Mouse (Mus musculus): ENCODE measurements around the gene Lrrc2.

Gene Lrrc2

DNA sequence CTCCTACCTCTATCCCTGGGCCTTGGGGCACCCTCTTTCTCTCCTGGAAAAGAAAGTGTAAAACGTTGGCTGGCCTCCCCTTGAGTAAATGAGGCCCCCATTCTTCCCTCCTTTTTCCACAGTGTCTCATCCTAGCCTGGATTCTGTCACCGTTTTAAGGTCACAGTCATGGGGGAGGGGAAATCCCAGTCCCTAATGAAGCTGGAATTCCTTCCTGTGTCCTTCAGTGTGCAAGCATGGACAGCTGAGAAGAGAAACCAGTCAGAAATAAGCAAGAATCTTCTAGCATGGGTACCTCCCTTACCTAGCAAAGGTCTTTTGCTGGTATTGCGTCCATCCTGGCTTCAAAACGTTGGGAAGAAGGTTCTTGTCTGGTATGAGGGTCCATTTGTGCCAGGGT, 37.8 kb downstream of the Lrrc2 start:
- DNase-seq: no peak

DNA sequence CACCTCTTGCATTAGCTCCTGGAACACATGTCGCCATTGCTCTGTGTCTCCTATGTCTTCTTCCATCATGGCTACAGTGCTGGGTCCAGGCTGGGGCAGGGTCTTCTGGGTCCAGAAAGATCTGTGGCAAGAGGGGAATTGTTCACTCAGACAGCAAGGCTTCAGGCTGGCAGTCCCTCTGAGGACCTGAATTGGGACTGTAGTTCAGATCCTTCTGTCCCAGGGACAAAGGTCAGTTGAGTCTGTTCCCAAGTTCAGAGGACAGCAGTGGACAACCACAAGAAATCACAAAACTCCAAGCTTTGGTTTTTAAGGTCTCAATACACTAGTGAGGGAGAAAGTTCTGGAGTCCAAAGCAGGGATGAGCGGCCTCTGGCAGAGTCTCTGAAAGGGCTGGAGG, 38.2 kb downstream of the Lrrc2 start:
- DNase-seq: no peak

DNA sequence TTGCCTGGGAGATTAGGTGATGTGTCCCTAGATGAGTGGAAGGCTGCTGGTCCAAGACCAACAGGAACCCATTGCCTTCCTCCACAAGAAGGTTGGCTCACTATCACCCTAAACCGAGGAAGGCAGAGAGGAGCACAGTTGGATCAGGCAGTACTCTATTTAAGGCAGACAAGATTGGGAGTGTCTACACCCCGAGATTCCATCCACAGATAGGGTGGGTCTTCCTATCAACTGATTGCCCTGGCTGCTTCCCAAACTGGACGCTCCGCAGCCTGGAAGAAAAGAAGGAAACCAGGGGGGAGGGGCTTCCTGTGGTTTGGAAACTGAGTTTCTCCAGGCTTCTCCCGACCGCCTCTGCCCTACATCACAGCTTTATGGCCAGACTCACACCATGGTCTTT, 38.9 kb downstream of the Lrrc2 start, which contains the start of gene Rtp3:
Gene Rtp3 (minus strand): TSS at position 380 of the 400 bp plus-strand sequence.
- no peak for DNase-seq

DNA sequence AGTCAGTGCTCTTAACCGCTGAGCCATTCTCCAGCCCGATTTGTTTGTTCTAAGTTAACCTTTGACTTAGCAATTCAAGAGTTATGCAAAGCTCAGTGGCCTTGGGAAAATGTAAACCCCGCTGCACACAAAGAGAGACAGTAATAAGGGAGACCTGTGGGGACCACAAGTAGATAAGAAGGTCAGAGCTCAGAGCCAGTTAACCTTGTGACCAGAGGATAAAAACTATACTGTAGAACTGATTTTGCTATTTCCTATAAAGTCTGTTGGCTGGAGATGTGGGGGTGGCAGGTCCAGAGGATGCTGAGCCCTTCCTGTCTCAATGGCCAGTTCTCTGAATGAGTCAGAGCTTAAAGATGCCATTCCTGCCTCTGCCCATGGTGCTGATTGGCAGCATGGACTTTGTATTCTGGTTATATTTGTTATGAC, 42.0 kb downstream of the Lrrc2 start:
- DNase-seq: no peak

DNA sequence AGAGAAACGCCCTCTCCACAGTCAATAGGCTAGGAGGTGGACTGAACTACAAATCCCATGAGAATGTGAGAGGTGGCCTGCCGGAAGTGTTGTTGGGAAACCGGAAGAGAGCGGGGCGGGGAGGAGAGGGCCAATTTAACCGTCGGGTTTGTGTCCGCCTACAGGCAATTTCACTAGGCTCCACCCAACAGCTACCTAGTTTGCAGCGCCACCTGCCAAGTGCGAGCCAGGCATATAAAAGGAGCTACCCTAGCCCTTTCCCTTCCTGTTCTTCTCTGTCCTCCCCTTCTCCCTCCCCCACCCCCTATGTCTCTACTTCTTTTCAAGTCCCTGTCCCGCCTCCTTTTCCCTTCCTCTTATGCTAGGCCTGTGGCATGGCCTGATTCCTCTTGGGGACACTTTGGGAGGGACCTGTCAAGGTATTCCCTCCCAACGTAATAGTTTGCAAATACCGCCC, 43.4 kb downstream of the Lrrc2 start:
- peak; percentile 90 for DNase-seq

DNA sequence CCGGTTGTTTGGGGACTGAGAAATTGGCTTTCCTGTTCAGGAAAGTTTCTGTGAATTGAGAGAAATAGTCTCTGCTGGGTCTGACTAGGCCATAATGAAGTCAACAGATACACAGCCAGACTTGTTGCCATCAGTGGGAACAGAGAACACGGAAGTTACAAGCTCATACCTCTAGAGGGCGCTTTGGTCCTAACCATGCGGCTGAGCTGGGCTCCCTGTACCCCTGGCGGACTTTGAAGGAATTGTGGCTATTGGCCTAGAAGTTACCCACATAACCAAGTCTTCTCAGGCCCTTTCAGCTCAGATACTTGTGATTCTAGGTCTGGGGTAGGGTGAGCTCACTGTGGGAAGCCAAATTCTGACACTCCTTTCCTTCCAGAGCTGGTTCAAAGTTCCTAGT, 45.9 kb downstream of the Lrrc2 start:
- DNase-seq: peak; percentile 85

DNA sequence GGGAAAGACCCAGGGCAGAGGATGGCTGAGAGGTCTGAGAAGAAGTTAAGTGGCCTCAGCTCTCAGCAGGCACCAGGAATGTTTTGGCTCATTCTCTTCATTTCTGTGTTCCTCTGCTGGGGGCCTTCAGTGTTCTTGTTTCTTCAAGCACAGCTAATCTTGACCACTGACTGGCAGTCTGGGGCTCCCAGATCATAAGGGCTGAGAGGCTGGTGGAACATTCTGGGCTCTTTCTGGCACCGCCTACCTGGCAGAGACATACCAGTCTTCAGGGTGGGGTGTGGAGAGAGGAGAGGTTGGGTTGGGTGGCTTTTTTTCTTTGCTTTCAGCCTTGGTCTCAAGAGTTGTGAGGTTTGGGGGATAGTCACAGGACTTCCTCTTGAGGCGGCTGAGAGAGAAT, 47.7 kb downstream of the Lrrc2 start:
- DNase-seq: no peak

DNA sequence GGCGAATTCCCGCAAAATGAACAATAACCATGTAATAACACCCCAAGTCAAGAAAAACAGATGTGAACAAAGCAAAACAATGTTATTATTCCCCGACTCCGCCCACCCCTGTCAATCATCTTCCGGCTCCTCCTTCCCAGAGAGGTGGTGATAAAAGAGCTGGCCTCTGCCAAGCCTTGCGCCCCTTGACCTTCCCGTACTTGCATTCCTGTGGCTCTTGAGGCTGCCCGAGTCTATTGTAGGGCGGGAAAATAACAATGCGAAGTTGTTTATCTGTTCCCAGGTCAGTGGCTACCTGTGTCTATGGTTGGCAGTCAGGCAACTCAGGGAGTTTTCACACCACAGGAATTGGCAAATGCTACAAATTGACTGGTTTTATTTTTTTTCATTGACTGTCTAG, 48.5 kb downstream of the Lrrc2 start:
- DNase-seq: no peak

DNA sequence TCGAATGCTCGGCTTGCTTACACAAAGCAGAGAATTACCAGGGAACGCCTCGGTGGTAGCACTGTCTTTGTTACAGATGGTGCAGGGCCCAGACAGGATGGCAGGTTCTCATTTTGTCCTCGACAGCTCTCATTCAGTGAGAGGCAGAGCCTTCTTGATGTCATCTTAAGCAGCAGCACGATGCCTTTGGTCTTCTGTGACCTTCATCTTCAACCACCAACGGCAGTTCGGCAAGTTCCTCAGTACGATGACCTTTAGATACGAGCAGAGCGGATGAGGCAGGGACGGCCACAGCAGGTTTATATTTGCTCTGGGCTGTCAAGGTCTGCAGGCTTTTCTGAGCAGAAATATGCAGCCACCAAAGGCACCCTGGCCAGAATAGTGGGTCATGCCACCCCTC, 50.3 kb downstream of the Lrrc2 start:
- DNase-seq: no peak

DNA sequence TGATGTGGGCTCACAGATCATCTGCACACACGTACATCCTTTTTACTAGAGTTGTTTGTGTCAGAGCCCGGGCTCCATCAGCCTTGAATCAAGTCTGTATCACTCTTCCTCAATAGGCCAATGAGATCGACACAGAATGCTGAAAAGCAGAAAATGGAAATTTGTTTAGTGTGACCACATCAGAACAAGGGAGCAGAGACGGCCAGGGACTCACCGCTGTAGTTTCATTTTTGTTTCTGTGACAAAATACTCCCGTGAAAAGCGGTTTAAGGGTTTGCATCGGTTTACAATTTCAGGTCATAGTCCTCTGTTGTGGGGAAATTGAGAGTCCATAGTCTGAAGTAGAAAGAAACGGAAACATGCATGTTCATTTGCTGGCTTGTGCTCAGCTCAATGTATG, 51.9 kb downstream of the Lrrc2 start:
- DNase-seq: no peak

DNA sequence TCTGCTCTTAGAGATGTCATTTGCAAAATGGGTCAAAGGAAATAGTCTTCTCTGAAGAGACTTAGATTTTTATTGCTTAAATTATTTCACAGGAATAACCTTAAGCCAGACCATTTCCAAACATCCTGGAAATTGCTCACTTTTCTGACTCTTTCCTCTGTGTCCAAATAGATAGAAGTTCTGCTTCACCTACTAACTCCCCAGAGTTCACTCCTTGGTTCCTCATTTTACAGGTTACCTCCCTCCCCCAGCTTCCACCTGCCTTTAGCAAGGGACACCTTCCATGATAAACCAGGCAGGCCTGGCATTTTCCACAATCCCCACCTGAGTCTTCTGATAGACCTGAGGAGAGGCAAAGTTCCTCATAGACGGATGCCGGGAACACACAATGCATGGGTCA, 55.2 kb downstream of the Lrrc2 start:
- no peak for DNase-seq

DNA sequence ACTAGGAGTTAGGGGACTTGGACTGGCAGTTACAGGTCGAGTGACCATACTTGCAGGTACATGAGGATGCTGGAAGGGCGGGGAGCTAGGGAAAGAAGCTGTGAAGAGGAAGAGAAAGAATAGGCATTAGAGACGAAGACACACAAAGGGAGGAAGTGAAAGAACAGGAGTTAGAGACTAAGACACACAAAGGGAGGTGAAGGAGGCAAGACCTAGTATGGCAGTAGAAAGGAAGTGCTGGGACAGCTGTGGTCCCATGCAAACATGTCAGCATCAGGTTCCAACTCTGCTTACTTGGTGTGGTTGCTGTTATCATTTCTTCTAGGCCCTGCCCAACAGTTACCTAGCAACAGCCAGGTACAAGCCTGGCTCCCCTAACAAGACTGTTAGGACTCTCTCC, 58.4 kb downstream of the Lrrc2 start:
- DNase-seq: no peak

DNA sequence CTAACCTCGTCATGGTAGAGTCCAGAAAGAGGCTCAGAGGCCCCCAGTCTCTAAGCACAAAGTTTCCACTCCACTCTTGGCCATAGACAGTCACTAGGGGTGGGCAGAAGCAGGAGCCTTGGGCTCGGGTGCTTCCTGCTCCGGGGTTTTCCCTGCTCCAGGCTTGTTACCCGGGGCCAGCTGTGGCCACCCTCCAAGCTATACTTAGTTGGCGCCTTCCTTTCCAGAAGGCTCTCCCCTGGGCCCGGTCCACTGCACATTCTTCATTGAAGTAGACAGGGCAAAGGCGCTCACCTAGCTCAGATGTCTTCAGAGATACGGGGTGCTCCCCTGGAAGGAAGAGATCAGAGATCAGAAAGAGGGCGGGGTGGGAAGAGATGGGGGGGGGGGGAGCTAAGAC, 60.2 kb downstream of the Lrrc2 start:
- DNase-seq: no peak

DNA sequence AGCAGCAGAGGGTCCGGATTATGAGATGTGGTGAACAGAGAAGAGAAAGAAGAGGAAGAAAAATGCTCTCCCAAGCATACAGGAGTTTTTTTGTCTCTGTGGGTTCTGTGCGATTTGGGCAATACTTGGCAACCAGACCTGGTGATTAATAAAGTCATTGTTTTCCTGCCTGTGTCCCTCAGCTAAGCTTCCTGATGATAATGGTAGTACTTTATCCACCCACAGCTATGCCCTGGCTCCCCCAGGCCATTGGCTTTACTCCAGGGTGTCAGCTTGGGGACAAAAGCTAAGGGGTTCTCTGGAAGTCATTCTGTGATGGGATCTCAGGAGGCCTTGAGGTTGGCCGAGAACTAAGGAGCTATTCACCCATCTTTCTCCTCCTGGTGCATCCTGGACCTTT, 60.7 kb downstream of the Lrrc2 start:
- no peak for DNase-seq

DNA sequence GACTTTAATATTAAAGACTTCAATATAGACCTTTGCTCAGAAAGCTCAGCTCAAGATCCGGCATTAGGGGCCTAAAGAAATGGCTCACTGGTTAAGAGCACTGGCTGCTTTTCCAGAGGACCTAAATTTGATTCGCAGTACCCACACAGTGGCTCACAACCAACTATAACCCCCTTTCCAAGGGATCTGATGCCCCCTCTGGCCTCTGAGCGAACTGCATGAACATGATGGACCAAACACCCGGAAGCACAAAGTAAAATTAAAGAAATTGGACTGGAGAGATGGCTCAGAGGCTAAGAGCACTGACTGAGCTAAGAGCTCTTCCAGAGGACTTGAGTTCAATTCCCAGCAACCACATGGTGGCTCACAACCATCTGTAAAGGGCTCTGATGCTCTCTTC, 64.3 kb downstream of the Lrrc2 start:
- DNase-seq: peak; percentile 23

DNA sequence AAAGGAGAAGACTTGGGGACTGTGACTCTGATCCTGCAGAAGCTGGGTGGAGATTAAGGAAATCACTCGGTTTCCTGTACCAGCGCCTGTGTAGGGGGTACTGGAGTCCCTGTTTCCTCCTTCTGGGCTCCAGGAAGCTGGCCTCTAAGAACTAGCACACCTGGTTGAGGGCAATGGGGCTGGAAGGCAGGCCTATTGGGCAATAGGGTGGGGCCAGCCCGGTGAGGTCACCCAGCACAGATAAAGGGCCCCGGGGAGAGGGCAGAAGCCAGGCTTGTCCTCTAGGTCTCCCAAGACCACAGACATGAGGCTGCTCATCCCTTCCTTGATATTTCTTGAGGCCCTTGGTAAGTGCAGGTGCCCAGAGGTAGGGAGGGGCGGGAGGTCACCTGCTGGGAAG, 67.7 kb downstream of the Lrrc2 start, which contains the start of gene Ltf:
Gene Ltf (plus strand): TSS at position 250 of the 400 bp plus-strand sequence.
- no peak for DNase-seq

DNA sequence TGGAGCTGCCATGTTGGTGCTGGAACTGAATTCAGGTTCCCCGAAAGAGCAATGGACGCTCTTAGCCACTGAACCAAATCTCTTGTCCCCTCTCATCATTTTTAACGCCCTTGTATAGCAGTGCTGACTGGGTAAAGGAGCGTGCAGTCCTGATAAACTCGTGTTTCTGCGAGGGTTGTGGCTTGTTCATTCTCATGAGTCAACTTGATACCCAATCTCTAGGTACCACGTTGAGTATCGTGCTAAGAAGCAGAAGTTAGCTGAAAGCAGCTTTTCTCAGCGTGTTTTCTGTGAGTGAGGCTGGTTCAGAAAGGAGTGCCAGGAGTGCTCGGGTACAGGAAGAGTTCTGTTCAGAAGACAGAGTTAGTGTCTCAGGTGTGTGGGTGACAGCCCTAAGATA, 75.4 kb downstream of the Lrrc2 start:
- no peak for DNase-seq

Measured in retina, postnatal 1 day (tissue).